Mouse (Mus musculus): ENCODE measurements at regions not wholly inside any gene's neighbourhood (a gene's known extent, or its start where the extent isn't known, plus 50 kb on each side); places are given as distances from the start of the nearest gene placed in this dataset.
"Not testable (repeated sequence)": the region's sequence is repeated elsewhere in the genome, so short reads cannot be mapped to it uniquely, and the experiment has no call there.

- H3K27ac ChIP-seq (ENCODE audit: low read length) = no peak overlapping the region
- no peak overlapping the region for H3K9ac ChIP-seq (ENCODE audit: low read depth, low read length)
- H3K36me3 ChIP-seq (ENCODE audit: control insufficient read depth, insufficient read depth, low read length) = no peaks in the 10 kb centered on the region
- no peaks in the 10 kb centered on the region for H3K4me1 ChIP-seq (ENCODE audit: control insufficient read depth, insufficient read depth, low read length)
- H3K27me3 ChIP-seq (ENCODE audit: control insufficient read depth, insufficient read depth, low read depth, low read length) = no peaks in the 10 kb centered on the region
- H3K4me3 ChIP-seq (ENCODE audit: low read depth, low read length) = no peak overlapping the region
- WGBS = 85% methylated on average over 4 of the region's 4 CpGs
- no peaks in the 10 kb centered on the region for H3K9me3 ChIP-seq (replicated peaks; ENCODE audit: control insufficient read depth, low read length, poor library complexity, severe bottlenecking)
- ATAC-seq = no peak
- H3K4me2 ChIP-seq (ENCODE audit: low read length) = no peak overlapping the region
Observed at GRCm38 (mm10) chr17:4876431-4876830, 117.7 kb upstream of the Arid1b start.

- Histone ChIP-seq H3K9me3 (replicated peaks; ENCODE audit: control insufficient read depth, low read length, poor library complexity, severe bottlenecking) (no peaks in the 10 kb centered on the region), H3K4me1 (ENCODE audit: control insufficient read depth, insufficient read depth, low read length) (no peaks in the 10 kb centered on the region), H3K4me2 (ENCODE audit: low read length) (no peak overlapping the region), H3K27ac (ENCODE audit: low read length) (no peak overlapping the region), H3K27me3 (ENCODE audit: control insufficient read depth, insufficient read depth, low read depth, low read length) (no peaks in the 10 kb centered on the region), H3K36me3 (ENCODE audit: control insufficient read depth, insufficient read depth, low read length) (no peaks in the 10 kb centered on the region), H3K4me3 (ENCODE audit: low read depth, low read length) (no peak overlapping the region), H3K9ac (ENCODE audit: low read depth, low read length) (no peak overlapping the region)
- no peak for ATAC-seq
- 94% methylated on average over 5 of the region's 5 CpGs for WGBS
Observed at GRCm38 (mm10) chr17:4881473-4881872, 112.7 kb upstream of the Arid1b start.

- Histone ChIP-seq H3K4me2 (ENCODE audit: low read length) (no peak overlapping the region), H3K9me3 (replicated peaks; ENCODE audit: control insufficient read depth, low read length, poor library complexity, severe bottlenecking) (no peaks in the 10 kb centered on the region), H3K27me3 (ENCODE audit: control insufficient read depth, insufficient read depth, low read depth, low read length) (no peaks in the 10 kb centered on the region), H3K9ac (ENCODE audit: low read depth, low read length) (no peak overlapping the region), H3K36me3 (ENCODE audit: control insufficient read depth, insufficient read depth, low read length) (no peaks in the 10 kb centered on the region), H3K4me1 (ENCODE audit: control insufficient read depth, insufficient read depth, low read length) (no peaks in the 10 kb centered on the region), H3K27ac (ENCODE audit: low read length) (no peak overlapping the region), H3K4me3 (ENCODE audit: low read depth, low read length) (no peak overlapping the region)
- ATAC-seq = no peak
- 92% methylated on average over 2 of the region's 2 CpGs for WGBS
Observed at GRCm38 (mm10) chr17:4884083-4884482, 110.0 kb upstream of the Arid1b start.

GRCm38 (mm10) chr17:4884761-4885160 is 109.4 kb upstream of the Arid1b start:
- 74% methylated on average over 3 of the region's 3 CpGs for whole genome bisulfite sequencing
- Histone ChIP-seq H3K4me3 (ENCODE audit: low read depth, low read length) (no peak overlapping the region), H3K36me3 (ENCODE audit: control insufficient read depth, insufficient read depth, low read length) (no peaks in the 10 kb centered on the region), H3K4me1 (ENCODE audit: control insufficient read depth, insufficient read depth, low read length) (no peaks in the 10 kb centered on the region), H3K27me3 (ENCODE audit: control insufficient read depth, insufficient read depth, low read depth, low read length) (no peaks in the 10 kb centered on the region), H3K27ac (ENCODE audit: low read length) (no peak overlapping the region), H3K9ac (ENCODE audit: low read depth, low read length) (no peak overlapping the region), H3K9me3 (replicated peaks; ENCODE audit: control insufficient read depth, low read length, poor library complexity, severe bottlenecking) (no peaks in the 10 kb centered on the region), H3K4me2 (ENCODE audit: low read length) (no peak overlapping the region)
- no peak for ATAC-seq

- not testable (repeated sequence) for H3K9ac ChIP-seq (ENCODE audit: low read depth, low read length); H3K4me1 ChIP-seq (ENCODE audit: control insufficient read depth, insufficient read depth, low read length); H3K9me3 ChIP-seq (replicated peaks; ENCODE audit: control insufficient read depth, low read length, poor library complexity, severe bottlenecking); H3K27ac ChIP-seq (ENCODE audit: low read length); H3K4me2 ChIP-seq (ENCODE audit: low read length); ATAC-seq; H3K27me3 ChIP-seq (ENCODE audit: control insufficient read depth, insufficient read depth, low read depth, low read length); H3K4me3 ChIP-seq (ENCODE audit: low read depth, low read length); H3K36me3 ChIP-seq (ENCODE audit: control insufficient read depth, insufficient read depth, low read length)
- 95% methylated on average over 12 of the region's 12 CpGs for whole genome bisulfite sequencing
Observed at GRCm38 (mm10) chr17:4887331-4887730, 106.8 kb upstream of the Arid1b start.

- 58% methylated on average over 2 of the region's 2 CpGs for WGBS
- no peak for ATAC-seq
- no peak overlapping the region for H3K9ac ChIP-seq (ENCODE audit: low read depth, low read length)
- no peak overlapping the region for H3K4me3 ChIP-seq (ENCODE audit: low read depth, low read length)
- H3K27me3 ChIP-seq (ENCODE audit: control insufficient read depth, insufficient read depth, low read depth, low read length) = no peaks in the 10 kb centered on the region
- H3K36me3 ChIP-seq (ENCODE audit: control insufficient read depth, insufficient read depth, low read length) = no peaks in the 10 kb centered on the region
- H3K4me2 ChIP-seq (ENCODE audit: low read length) = no peak overlapping the region
- H3K4me1 ChIP-seq (ENCODE audit: control insufficient read depth, insufficient read depth, low read length) = no peaks in the 10 kb centered on the region
- H3K27ac ChIP-seq (ENCODE audit: low read length) = no peak overlapping the region
- H3K9me3 ChIP-seq (replicated peaks; ENCODE audit: control insufficient read depth, low read length, poor library complexity, severe bottlenecking) = no peaks in the 10 kb centered on the region
Observed at GRCm38 (mm10) chr17:4889577-4889976, 104.6 kb upstream of the Arid1b start.

- 100% methylated on average over 1 of the region's 1 CpGs for WGBS
- ATAC-seq = no peak
- H3K27ac ChIP-seq (ENCODE audit: low read length) = no peak overlapping the region
- no peak overlapping the region for H3K9ac ChIP-seq (ENCODE audit: low read depth, low read length)
- no peaks in the 10 kb centered on the region for H3K36me3 ChIP-seq (ENCODE audit: control insufficient read depth, insufficient read depth, low read length)
- H3K4me2 ChIP-seq (ENCODE audit: low read length) = no peak overlapping the region
- no peaks in the 10 kb centered on the region for H3K4me1 ChIP-seq (ENCODE audit: control insufficient read depth, insufficient read depth, low read length)
- no peaks in the 10 kb centered on the region for H3K9me3 ChIP-seq (replicated peaks; ENCODE audit: control insufficient read depth, low read length, poor library complexity, severe bottlenecking)
- no peaks in the 10 kb centered on the region for H3K27me3 ChIP-seq (ENCODE audit: control insufficient read depth, insufficient read depth, low read depth, low read length)
- H3K4me3 ChIP-seq (ENCODE audit: low read depth, low read length) = no peak overlapping the region
Observed at GRCm38 (mm10) chr17:4890131-4890530, 104.0 kb upstream of the Arid1b start.

- ATAC-seq = no peak
- H3K4me3 ChIP-seq (ENCODE audit: low read depth, low read length) = no peak overlapping the region
- no peak overlapping the region for H3K9ac ChIP-seq (ENCODE audit: low read depth, low read length)
- H3K27me3 ChIP-seq (ENCODE audit: control insufficient read depth, insufficient read depth, low read depth, low read length) = no peaks in the 10 kb centered on the region
- H3K4me2 ChIP-seq (ENCODE audit: low read length) = no peak overlapping the region
- no peaks in the 10 kb centered on the region for H3K4me1 ChIP-seq (ENCODE audit: control insufficient read depth, insufficient read depth, low read length)
- 92% methylated on average over 8 of the region's 8 CpGs for WGBS
- H3K27ac ChIP-seq (ENCODE audit: low read length) = no peak overlapping the region
- H3K36me3 ChIP-seq (ENCODE audit: control insufficient read depth, insufficient read depth, low read length) = no peaks in the 10 kb centered on the region
- H3K9me3 ChIP-seq (replicated peaks; ENCODE audit: control insufficient read depth, low read length, poor library complexity, severe bottlenecking) = no peaks in the 10 kb centered on the region
Observed at GRCm38 (mm10) chr17:4891576-4891975, 102.6 kb upstream of the Arid1b start.

GRCm38 (mm10) chr17:4894756-4895330 is 99.3 kb upstream of the Arid1b start:
- not testable (repeated sequence) for ATAC-seq; H3K9ac ChIP-seq (ENCODE audit: low read depth, low read length); H3K4me3 ChIP-seq (ENCODE audit: low read depth, low read length); H3K4me1 ChIP-seq (ENCODE audit: control insufficient read depth, insufficient read depth, low read length); H3K27me3 ChIP-seq (ENCODE audit: control insufficient read depth, insufficient read depth, low read depth, low read length); H3K36me3 ChIP-seq (ENCODE audit: control insufficient read depth, insufficient read depth, low read length); H3K27ac ChIP-seq (ENCODE audit: low read length); H3K9me3 ChIP-seq (replicated peaks; ENCODE audit: control insufficient read depth, low read length, poor library complexity, severe bottlenecking); H3K4me2 ChIP-seq (ENCODE audit: low read length)
- WGBS = 93% methylated on average over 10 of the region's 10 CpGs
